Mouse (Mus musculus): Measurements from ENCODE around the gene Klhl24. TPM values are rescaled to one million over a fixed set of nuclear protein-coding genes. Genes with fewer than 3 reads are reported as not detected.

Gene Klhl24
- polyA plus RNA-seq (2015; fragmentation: Nextera tagmentation; extraction: Ambion mirVana), result 17.9 and 22.1 TPM in 2 replicates

- 1% methylated on average over 28 of the region's 29 CpGs for WGBS
- ATAC-seq, result peak; percentile 95
- Histone ChIP-seq H3K9ac (peak within 1 kb of the TSS; percentile 88), H3K4me3 (replicated peaks) (peak within 1 kb of the TSS; percentile 97), H3K9me3 (no peaks in the 10 kb centered on the region), H3K36me3 (no peaks in the 10 kb centered on the region), H3K4me1 (replicated peaks) (no peaks in the 10 kb centered on the region), H3K4me2 (replicated peaks) (peak within 1 kb of the TSS; percentile 62), H3K27me3 (replicated peaks) (no peaks in the 10 kb centered on the region), H3K27ac (peak within 1 kb of the TSS; percentile 98)
Measured at GRCm38 (mm10) chr16:20097069-20097710, at the start of gene Klhl24. Gene Klhl24 (plus strand): TSS chr16:20097542.

GRCm38 (mm10) chr16:20052655-20053054 is 44.7 kb upstream of the Klhl24 start:
- Histone ChIP-seq H3K36me3 (no peaks in the 10 kb centered on the region), H3K9ac (no peak overlapping the region), H3K4me3 (replicated peaks) (no peak overlapping the region), H3K4me2 (replicated peaks) (no peak overlapping the region), H3K27ac (no peak overlapping the region), H3K27me3 (replicated peaks) (no peaks in the 10 kb centered on the region), H3K9me3 (no peaks in the 10 kb centered on the region), H3K4me1 (replicated peaks) (no peaks in the 10 kb centered on the region)
- no peak for ATAC-seq
- 89% methylated on average over 3 of the region's 3 CpGs for WGBS

- H3K9ac ChIP-seq, result no peak overlapping the region
- no peak overlapping the region for H3K27ac ChIP-seq
- H3K4me2 ChIP-seq (replicated peaks), result no peak overlapping the region
- H3K27me3 ChIP-seq (replicated peaks), result no peaks in the 10 kb centered on the region
- H3K9me3 ChIP-seq, result no peaks in the 10 kb centered on the region
- WGBS, result 40% methylated on average over 1 of the region's 1 CpGs
- H3K4me1 ChIP-seq (replicated peaks), result no peaks in the 10 kb centered on the region
- no peak for ATAC-seq
- H3K36me3 ChIP-seq, result no peaks in the 10 kb centered on the region
- no peak overlapping the region for H3K4me3 ChIP-seq (replicated peaks)
Measured at GRCm38 (mm10) chr16:20072770-20073169, 24.6 kb upstream of the Klhl24 start.

GRCm38 (mm10) chr16:20076675-20077074 is 20.7 kb upstream of the Klhl24 start:
- Histone ChIP-seq H3K4me3 (replicated peaks) (no peak overlapping the region), H3K4me1 (replicated peaks) (no peaks in the 10 kb centered on the region), H3K27ac (no peak overlapping the region), H3K36me3 (no peaks in the 10 kb centered on the region), H3K9ac (no peak overlapping the region), H3K4me2 (replicated peaks) (no peak overlapping the region), H3K9me3 (no peaks in the 10 kb centered on the region), H3K27me3 (replicated peaks) (no peaks in the 10 kb centered on the region)
- 73% methylated on average over 1 of the region's 1 CpGs for WGBS
- ATAC-seq, result no peak

GRCm38 (mm10) chr16:20080271-20080670 is 17.1 kb upstream of the Klhl24 start:
- no peak for ATAC-seq
- Histone ChIP-seq H3K4me3 (replicated peaks) (no peak overlapping the region), H3K4me2 (replicated peaks) (no peak overlapping the region), H3K27ac (no peak overlapping the region), H3K36me3 (no peaks in the 10 kb centered on the region), H3K9me3 (no peaks in the 10 kb centered on the region), H3K4me1 (replicated peaks) (no peaks in the 10 kb centered on the region), H3K9ac (no peak overlapping the region), H3K27me3 (replicated peaks) (no peaks in the 10 kb centered on the region)
- 89% methylated on average over 3 of the region's 3 CpGs for WGBS

- WGBS, result 79% methylated on average over 1 of the region's 1 CpGs
- Histone ChIP-seq H3K4me3 (replicated peaks) (no peak overlapping the region), H3K4me2 (replicated peaks) (no peak overlapping the region), H3K36me3 (no peaks in the 10 kb centered on the region), H3K9me3 (no peaks in the 10 kb centered on the region), H3K27ac (no peak overlapping the region), H3K9ac (no peak overlapping the region), H3K27me3 (replicated peaks) (no peaks in the 10 kb centered on the region), H3K4me1 (replicated peaks) (no peaks in the 10 kb centered on the region)
- no peak for ATAC-seq
Measured at GRCm38 (mm10) chr16:20084623-20085022, 12.7 kb upstream of the Klhl24 start.

- 87% methylated on average over 5 of the region's 5 CpGs for WGBS
- no peak overlapping the region for H3K4me3 ChIP-seq (replicated peaks)
- H3K27ac ChIP-seq, result no peak overlapping the region
- ATAC-seq, result no peak
- H3K4me2 ChIP-seq (replicated peaks), result no peak overlapping the region
- H3K27me3 ChIP-seq (replicated peaks), result no peaks in the 10 kb centered on the region
- no peaks in the 10 kb centered on the region for H3K4me1 ChIP-seq (replicated peaks)
- no peaks in the 10 kb centered on the region for H3K36me3 ChIP-seq
- H3K9ac ChIP-seq, result no peak overlapping the region
- no peaks in the 10 kb centered on the region for H3K9me3 ChIP-seq
Measured at GRCm38 (mm10) chr16:20085250-20085905, 12.0 kb upstream of the Klhl24 start.

- ATAC-seq, result no peak
- Histone ChIP-seq H3K9ac (no peak overlapping the region), H3K4me2 (replicated peaks) (no peak overlapping the region), H3K4me1 (replicated peaks) (no peaks in the 10 kb centered on the region), H3K27ac (no peak overlapping the region), H3K9me3 (no peaks in the 10 kb centered on the region), H3K36me3 (no peaks in the 10 kb centered on the region), H3K27me3 (replicated peaks) (no peaks in the 10 kb centered on the region), H3K4me3 (replicated peaks) (no peak overlapping the region)
- whole genome bisulfite sequencing, result 81% methylated on average over 5 of the region's 5 CpGs
Measured at GRCm38 (mm10) chr16:20086976-20087375, 10.4 kb upstream of the Klhl24 start.

- Histone ChIP-seq H3K4me3 (replicated peaks) (no peak overlapping the region), H3K36me3 (no peaks in the 10 kb centered on the region), H3K9me3 (no peaks in the 10 kb centered on the region), H3K4me2 (replicated peaks) (no peak overlapping the region), H3K27ac (no peak overlapping the region), H3K4me1 (replicated peaks) (no peaks in the 10 kb centered on the region), H3K27me3 (replicated peaks) (no peaks in the 10 kb centered on the region), H3K9ac (no peak overlapping the region)
- no peak for ATAC-seq
- 91% methylated on average over 3 of the region's 3 CpGs for WGBS
Measured at GRCm38 (mm10) chr16:20089636-20090035, 7.7 kb upstream of the Klhl24 start.

GRCm38 (mm10) chr16:20090921-20091575 is 6.3 kb upstream of the Klhl24 start:
- no peaks in the 10 kb centered on the region for H3K4me1 ChIP-seq (replicated peaks)
- no peaks in the 10 kb centered on the region for H3K27me3 ChIP-seq (replicated peaks)
- no peak overlapping the region for H3K27ac ChIP-seq
- WGBS, result 22% methylated on average over 5 of the region's 5 CpGs
- no peaks in the 10 kb centered on the region for H3K36me3 ChIP-seq
- no peak overlapping the region for H3K4me2 ChIP-seq (replicated peaks)
- H3K4me3 ChIP-seq (replicated peaks), result no peak overlapping the region
- H3K9ac ChIP-seq, result no peak overlapping the region
- ATAC-seq, result no peak
- H3K9me3 ChIP-seq, result no peaks in the 10 kb centered on the region

- no peak overlapping the region for H3K9ac ChIP-seq
- H3K4me1 ChIP-seq (replicated peaks), result no peaks in the 10 kb centered on the region
- no peak overlapping the region for H3K4me2 ChIP-seq (replicated peaks)
- no peaks in the 10 kb centered on the region for H3K27me3 ChIP-seq (replicated peaks)
- 76% methylated on average over 2 of the region's 2 CpGs for WGBS
- H3K27ac ChIP-seq, result no peak overlapping the region
- H3K9me3 ChIP-seq, result no peaks in the 10 kb centered on the region
- no peak overlapping the region for H3K4me3 ChIP-seq (replicated peaks)
- no peaks in the 10 kb centered on the region for H3K36me3 ChIP-seq
- no peak for ATAC-seq
Measured at GRCm38 (mm10) chr16:20095966-20096365, 1.4 kb upstream of the Klhl24 start.

- Histone ChIP-seq H3K9me3 (no peaks in the 10 kb centered on the region), H3K27me3 (replicated peaks) (no peaks in the 10 kb centered on the region), H3K9ac (peak overlapping the region; percentile 88), H3K4me3 (replicated peaks) (peak overlapping the region; percentile 97), H3K4me2 (replicated peaks) (peak overlapping the region; percentile 62), H3K4me1 (replicated peaks) (no peaks in the 10 kb centered on the region), H3K36me3 (no peaks in the 10 kb centered on the region), H3K27ac (peak overlapping the region; percentile 98)
- peak; percentile 94 for ATAC-seq
- WGBS, result under 1% methylated on average over 61 of the region's 61 CpGs
Measured at GRCm38 (mm10) chr16:20097711-20098374, 501 bp downstream of the Klhl24 start.

Data from intestine, embryonic 15.5 days (tissue).